Mouse (Mus musculus) adrenal gland, postnatal 10 days (tissue): ENCODE data around the gene Hhip. TPM values are rescaled to one million over a fixed set of nuclear protein-coding genes. Genes with fewer than 3 reads are reported as not detected.
"Not testable (repeated sequence)": the region's sequence is repeated elsewhere in the genome, so short reads cannot be mapped to it uniquely, and the experiment has no call there.

Experiments used
- DNase-seq: peaks from one replicate; pipeline ENCODE4 v3.0.0; 2021; ENCODE audit warnings: mixed read lengths
- total RNA-seq, 2 experiments: library from RNA; stranded (reverse); gene quantifications; 2 replicates each; pipeline ENCODE4 v1.2.3; 2021

The Hhip gene
- total RNA-seq, 2 experiments from 2014 or later = 5.5 to 8.6 TPM

DNA sequence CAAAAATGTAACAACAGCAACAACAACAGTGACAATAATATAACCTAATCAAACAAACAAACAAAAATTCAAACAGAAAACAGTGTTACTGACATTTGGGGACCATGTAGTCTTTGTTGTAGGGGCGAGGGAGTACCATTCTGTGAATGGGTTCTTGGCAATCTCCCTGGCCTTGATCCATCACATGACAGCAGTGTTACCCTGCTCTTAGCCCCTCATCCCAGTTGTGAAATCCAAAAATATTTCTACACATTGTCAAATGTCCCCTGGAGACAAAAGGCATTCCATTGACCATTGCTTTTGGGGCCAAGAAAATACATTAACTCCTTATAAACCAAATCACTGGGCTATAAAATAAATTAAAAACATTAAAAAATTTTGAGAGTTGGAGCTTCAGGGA, 64.3 kb downstream of the Hhip start:
- no peak for DNase-seq

DNA sequence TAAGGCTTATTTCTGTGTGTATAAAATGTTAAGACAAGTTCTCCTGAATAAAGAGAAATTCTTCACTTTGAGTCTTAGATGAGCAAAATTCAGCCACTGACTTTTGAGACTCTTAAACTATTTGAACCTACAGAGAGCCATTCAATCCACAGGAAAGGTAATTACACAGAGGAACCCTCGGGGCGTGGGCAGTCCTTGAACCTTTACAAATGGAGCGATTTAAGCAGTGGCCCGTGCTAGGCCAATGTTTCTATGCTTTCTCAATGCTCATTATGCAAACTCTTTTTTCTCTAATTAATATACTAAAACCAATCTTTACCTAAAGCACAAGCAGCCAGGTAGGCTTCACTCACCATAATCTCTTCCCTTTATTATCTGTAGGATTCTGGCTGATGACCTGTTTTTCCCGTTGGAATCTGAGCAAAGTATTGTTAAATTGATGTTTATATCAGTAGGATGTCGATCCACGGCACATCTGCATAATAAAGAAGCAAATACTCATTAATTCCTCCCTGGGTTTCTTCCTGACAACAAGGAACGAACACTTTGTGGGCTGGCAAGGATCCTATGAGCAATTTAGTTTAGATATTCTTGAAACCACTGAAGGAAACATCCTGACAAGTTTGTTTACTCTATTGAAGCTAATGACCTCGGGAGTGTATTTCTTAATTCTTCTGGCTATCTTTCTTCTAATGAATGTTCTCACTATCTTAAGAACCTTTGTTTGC, 65.5 kb downstream of the Hhip start:
- DNase-seq = no peak

DNA sequence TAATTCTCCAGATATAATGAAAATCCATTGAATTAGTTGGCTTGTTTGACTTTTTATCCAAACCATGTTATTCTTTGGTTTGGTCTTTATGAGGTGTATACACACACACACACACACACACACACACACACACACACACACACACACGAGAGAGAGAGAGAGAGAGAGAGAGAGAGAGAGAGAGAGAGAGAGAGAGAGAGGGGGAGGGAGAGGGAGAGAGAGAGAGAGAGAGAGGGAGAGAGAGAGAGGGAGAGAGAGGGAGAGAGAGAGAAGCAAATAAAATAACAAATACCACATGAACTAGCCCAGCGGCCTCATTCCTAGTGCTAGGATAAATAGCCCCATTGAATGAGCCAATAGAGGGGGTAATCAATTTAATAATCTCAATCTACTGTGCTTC, 66.4 kb downstream of the Hhip start:
- not testable (repeated sequence) for DNase-seq

DNA sequence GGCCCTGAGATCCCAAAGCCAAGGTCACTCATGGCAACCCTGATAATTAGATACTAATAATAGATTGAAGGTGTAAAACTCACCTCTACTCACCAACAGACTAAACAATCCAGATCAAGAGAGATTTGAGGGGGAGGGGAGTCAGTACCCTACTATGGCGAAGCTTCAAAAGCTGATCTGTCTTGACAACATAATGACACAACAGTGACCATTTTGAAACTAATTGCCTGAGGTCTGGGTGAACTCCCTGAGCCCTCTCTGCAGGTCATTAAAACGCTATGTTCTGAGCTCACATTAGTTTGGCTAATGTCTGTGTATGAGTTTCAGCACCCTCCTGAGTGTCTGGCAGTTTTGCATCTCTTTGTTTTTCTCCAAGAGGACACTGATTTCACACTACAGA, 72.9 kb downstream of the Hhip start:
- no peak for DNase-seq

DNA sequence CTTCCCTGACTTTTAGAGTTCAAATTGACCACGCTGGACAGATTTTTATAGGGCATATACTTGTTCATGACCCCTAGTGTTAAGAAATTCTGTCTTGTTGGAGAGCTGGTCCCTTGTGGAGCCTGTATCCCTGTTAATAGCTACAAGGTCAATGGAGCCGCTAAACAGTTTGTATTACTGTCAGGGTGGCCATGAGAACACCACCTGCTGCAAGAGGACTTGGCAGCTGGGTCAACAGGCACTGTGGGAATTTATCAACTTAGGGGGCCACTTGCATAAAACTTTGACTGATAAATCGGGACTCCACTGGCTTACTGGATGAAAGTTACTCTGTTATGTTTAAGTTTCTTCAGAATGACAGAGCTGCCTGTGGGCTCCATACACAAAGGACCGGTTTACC, 75.7 kb downstream of the Hhip start:
- no peak for DNase-seq

DNA sequence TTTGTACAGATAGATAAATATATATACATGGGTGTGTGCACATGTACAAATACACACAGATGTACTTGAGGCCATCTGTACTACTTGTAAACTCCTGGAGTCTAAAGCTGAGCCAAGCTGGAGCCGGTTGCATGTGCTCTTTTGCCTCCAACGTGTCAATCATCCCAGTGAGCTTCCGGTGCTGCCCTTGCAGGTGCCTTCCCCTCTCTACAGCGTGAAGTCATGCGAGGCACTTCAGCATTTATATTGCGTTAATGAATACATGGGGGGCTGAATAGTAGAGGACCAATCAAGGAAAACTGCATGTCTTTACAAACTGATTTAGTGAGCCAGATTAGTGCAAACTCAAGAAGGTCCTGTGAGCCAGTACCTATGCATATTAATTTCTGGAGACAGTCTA, 91.6 kb downstream of the Hhip start:
- DNase-seq = no peak

DNA sequence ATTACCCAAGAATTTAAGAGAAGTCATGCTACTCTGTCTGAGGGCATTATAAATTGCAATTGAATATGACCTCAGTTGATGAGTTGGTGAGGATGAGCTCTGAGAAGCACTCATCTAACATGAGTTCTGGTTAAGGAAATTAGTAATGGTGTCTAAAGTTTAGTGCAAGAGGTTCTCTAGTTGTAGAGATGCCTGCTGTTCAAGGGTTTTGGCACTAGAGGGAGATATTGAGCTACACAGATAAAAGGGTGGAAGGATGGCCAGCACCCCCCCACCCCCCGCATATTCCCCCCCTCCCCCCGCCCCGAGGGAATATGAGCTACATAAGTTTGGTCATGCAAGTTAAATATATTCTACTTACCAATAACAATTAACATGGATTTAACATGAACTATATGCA, 104.9 kb downstream of the Hhip start:
- peak; percentile 38 for DNase-seq

DNA sequence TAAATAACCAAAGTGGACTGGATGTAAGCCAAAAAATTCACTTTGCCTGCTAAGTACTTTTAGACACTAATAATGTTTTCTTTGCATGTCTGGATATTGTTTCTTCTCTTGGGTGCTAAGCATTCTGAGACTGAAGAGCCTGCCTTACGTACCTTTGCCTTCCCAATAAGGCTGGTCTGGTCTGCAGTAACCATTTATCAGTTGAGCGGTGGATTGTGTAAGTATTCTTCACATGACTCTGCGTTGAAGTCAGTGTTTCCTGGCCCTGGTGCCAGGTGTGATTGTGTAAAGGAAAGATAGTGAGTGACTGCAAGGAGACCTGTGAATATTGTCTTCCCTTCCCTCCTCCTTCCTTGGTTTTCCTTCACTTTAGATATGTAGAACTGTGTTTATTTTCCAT, 107.4 kb downstream of the Hhip start:
- no peak for DNase-seq

DNA sequence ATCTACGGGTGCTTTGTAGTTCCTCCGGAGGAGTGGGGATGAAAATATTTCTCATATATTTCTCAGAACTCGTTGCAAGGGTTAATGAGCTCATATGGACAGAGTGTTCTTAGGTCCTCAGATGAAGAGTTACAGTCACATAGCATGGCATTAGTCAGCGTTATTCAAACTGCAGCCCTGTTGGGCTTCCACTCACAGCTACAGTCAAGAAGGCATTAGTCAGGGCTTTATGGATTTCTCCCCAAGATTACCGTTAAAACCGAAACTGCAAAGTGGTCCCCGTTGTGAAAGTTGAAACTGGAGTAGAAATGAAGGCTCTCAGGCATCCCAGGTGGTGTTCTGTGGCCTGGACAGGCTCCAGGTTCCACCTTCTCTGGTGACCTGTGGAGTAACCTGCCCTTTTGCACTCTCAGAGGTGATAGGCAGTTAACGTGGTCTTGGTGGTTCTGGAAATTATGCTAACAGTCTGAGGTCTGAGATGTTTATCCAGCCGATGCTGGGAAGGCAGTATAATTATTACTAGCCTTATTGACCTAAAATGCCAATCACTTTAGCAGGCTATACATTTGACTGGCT, 112.2 kb downstream of the Hhip start:
- no peak for DNase-seq

DNA sequence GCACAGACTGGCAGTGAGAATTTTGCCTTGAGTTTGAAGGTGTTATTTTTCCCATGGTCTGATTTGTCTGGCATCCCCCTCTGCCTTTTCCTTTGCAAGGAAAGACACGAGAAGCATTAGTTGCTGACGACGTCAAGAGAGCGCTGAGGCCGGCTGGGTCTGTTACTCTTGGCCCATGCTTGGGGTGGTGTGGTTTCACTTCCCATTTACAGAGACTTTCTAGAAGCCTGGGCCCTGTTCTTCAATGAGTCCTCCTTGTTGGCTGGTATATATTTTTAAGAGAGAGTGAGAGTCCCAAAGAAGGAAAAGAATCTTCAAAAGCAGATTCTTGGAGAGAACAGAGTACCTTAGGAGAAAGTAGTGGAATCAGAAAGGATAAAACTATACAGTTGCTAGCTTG, 116.7 kb downstream of the Hhip start:
- DNase-seq = no peak

DNA sequence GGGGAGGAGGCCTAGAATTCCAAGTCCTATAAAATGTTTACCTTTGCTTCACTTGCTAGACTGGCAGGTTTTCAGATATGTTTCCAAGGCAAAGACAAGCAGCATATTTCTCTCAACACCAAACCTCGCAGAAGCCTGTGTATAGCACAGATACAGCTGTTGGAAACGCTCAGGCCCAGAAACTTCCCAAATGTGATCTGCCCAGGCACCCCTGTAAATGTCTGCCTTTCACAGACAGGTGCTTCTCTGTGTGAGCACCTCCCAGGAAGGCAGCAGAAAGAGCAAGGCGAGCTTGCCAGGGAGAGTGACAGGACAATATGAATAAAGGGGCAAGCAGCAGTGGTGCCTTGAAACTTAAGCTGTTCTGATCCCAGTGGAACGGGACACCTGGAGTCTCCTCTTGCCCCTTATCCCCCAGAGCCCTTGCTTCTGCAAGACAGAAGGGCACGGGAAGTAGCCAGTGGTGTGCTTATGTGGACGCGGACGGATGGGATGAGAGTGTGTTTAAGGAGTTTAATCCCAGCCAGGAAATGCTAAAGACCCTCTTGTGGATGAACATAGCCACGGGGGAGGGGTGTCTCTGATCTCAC, 120.9 kb downstream of the Hhip start:
- DNase-seq = no peak

DNA sequence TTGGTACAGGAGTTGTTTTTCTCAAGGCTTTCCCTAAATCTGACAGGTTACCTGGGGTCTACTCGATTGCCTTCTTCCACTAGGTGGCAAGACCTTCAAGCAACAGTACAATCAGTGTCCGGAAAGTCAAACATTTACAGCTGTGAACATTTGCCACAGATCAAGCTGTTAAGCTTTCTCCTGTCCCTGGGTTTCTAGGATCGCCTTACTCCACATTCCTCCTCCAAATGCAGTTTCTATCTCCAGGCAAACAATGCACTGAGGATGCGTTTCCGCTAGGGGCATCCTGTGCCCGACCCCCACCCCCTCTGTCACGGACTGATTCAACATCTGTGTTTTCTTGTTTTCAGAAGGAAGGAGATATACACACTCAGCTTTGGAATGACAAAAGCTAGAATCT, 122.0 kb downstream of the Hhip start:
- DNase-seq = no peak

DNA sequence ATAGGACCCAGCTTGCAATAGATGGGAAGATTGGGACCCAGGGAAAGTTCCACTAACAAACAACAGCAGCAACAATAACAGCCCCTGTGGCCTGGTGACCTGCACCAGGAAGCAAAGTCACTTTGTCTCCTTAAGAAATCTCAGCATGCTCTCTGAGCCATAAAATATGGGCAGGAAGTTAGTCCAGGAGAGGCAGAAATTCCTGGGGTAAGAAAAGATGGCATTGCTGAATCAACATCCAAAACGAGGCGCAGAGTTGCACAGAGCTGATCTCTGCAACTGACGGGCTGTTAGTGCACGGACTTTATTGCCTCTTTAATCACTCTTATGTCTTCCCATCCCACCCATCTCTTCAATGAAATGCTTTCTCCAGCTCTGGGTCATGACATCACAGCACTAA, 128.6 kb downstream of the Hhip start:
- DNase-seq = no peak

DNA sequence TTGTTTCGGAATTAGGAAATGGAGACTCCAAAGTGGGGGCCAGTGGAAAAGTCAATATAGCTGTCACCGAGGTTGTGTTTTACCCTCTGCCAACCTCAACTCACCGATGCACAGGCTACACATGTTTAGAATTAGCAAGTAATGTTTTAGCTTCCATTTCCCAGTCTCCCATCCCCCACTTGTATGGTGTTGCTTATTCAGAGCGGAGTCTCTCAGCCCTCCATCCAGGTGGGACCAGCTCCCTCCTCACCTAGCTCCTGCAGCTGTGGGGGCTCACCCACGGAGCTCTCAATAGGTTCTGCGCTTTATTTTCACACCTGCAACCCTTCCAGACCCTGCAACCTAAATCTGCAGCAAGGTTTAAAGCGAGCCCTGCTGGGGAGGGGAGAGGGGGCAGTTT, 140.6 kb downstream of the Hhip start:
- no peak for DNase-seq
